Comparison of ENCODE assay signal across 8 mouse cellular contexts in genomic region chr4:71130946-71131669, GRCm38 (mm10).
DNase-seq lines count a peak whose midpoint lies in the region; ATAC-seq lines count a peak whose summit lies in the region.

No protein-coding gene starts in this region.

- H3K4me2 ChIP-seq in limb, embryonic 12.5 days = peak overlapping the region; percentile 15; the same call in 1 of the 2 replicates

- H3K4me1 ChIP-seq in limb, embryonic 12.5 days (replicated peaks) = peaks cover 12% of the 10 kb centered on the region

- H3K9ac ChIP-seq in limb, embryonic 12.5 days (replicated peaks) = no peak overlapping the region

- ATAC-seq in limb, embryonic 12.5 days (ENCODE audit: insufficient number of reproducible peaks, insufficient read depth, low FRiP score, low TSS enrichment, low read depth) = peak; percentile 97

- H3K27ac ChIP-seq in limb, embryonic 12.5 days = no peak overlapping the region

- H3K36me3 ChIP-seq in limb, embryonic 12.5 days = no peaks in the 10 kb centered on the region

- H3K9me3 ChIP-seq in limb, embryonic 12.5 days = no peaks in the 10 kb centered on the region

- peak; percentile 4 for DNase-seq in ovary, postnatal 14 days (ENCODE audit: low spot score)
- DNase-seq in ovary, adult 18-20 months (ENCODE audit: low spot score) = no peak
- DNase-seq in forelimb bud, embryonic 11.5 days (ENCODE audit: low read depth, low spot score) = peak; percentile 93
- DNase-seq in yolk sac, embryonic 10.5 days (ENCODE audit: low spot score) = peak; percentile 2
- DNase-seq in MN1 (ENCODE audit: low spot score) = no peak
- no peak for DNase-seq in natural killer cell, adult 2 months (ENCODE audit: low spot score in 2 of 2)
- no peak for DNase-seq in B cell, adult 2 months

- 8% methylated on average over 7 of the region's 7 CpGs for WGBS in limb, embryonic 12.5 days

- H3K4me3 ChIP-seq in limb, embryonic 12.5 days (replicated peaks) = no peak overlapping the region

- H3K27me3 ChIP-seq in limb, embryonic 12.5 days = no peaks in the 10 kb centered on the region

Comparison
In these comparisons a context has a peak if more than half of its experiments do, and no peak if none do; other contexts are left out.
1. DNase-seq: peak in ovary, postnatal 14 days (single experiment), forelimb bud, embryonic 11.5 days (single experiment) and yolk sac, embryonic 10.5 days (single experiment); none in ovary, adult 18-20 months (single experiment), MN1 (single experiment), natural killer cell, adult 2 months (0 of 2) and B cell, adult 2 months (0 of 2).